Mouse (Mus musculus) liver, postnatal 0 days (tissue): ENCODE results near the gene Maff. TPM values are rescaled to one million over a fixed set of nuclear protein-coding genes. Genes with fewer than 3 reads are reported as not detected.

Source experiments
- ATAC-seq: fragments of 200-750 bp; cut with Nextera tagmentation; 2 replicates; pipeline ENCODE4 v1.8.0; 2017; ENCODE audit warnings: mild to moderate bottlenecking, moderate library complexity
- DNase-seq: peaks from one replicate; pipeline ENCODE4 v3.0.0-alpha.2; 2016
- H3K27ac ChIP-seq: fragments of 300-500 bp; sonication (generic); 2 replicates; pipeline ENCODE4 v1.5.1; 2014; ENCODE audit warnings: antibody characterized with exemption, moderate library complexity, mild to moderate bottlenecking, low read depth
- H3K27me3 ChIP-seq: fragments of 300-500 bp; sonication (generic); 2 replicates; pipeline ENCODE4 v1.6.1; 2014; ENCODE audit warnings: low read length, control low read depth, mixed read lengths; ENCODE audit not compliant: insufficient read depth
- H3K36me3 ChIP-seq: fragments of 300-500 bp; sonication (generic); replicated peaks from 2 replicates; pipeline ENCODE4 v1.6.1; 2014; ENCODE audit warnings: mild to moderate bottlenecking, control low read depth, low read length, moderate library complexity, mixed read lengths; ENCODE audit not compliant: insufficient read depth
- H3K4me1 ChIP-seq: fragments of 300-500 bp; sonication (generic); 2 replicates; pipeline ENCODE4 v1.6.1; 2014; ENCODE audit warnings: antibody characterized with exemption, mild to moderate bottlenecking, control low read depth; ENCODE audit not compliant: insufficient read depth
- H3K4me2 ChIP-seq: fragments of 300-500 bp; sonication (generic); 2 replicates; pipeline ENCODE4 v1.6.1; 2014; ENCODE audit warnings: low read depth, mild to moderate bottlenecking, low read length, moderate library complexity, mixed read lengths
- H3K4me3 ChIP-seq: fragments of 300-500 bp; sonication (generic); 2 replicates; pipeline ENCODE4 v1.5.1; 2014; ENCODE audit warnings: low read depth, low read length
- H3K9ac ChIP-seq: fragments of 300-500 bp; sonication (generic); replicated peaks from 2 replicates; pipeline ENCODE4 v1.6.1; 2014; ENCODE audit warnings: mild to moderate bottlenecking, moderate library complexity
- H3K9me3 ChIP-seq: fragments of 300-500 bp; sonication (generic); 2 replicates; pipeline ENCODE4 v1.6.1; 2016; ENCODE audit warnings: mild to moderate bottlenecking, control low read depth, low read length, mixed read lengths
- CTCF ChIP-seq: sonication (generic); IDR thresholded peaks from 2 replicates; pipeline ENCODE4 v1.5.1; 2016; ENCODE audit warnings: antibody characterized with exemption, low read depth
- EP300 ChIP-seq: IDR thresholded peaks from 2 replicates; pipeline ENCODE4 v1.6.1; 2016; ENCODE audit warnings: antibody characterized with exemption, low read depth, mild to moderate bottlenecking
- WGBS: fragments of 180-500 bp; shearing (Covaris S2); extraction: QIAGEN DNeasy Blood & Tissue Kit; methylation state at CpG from one replicate; pipeline ENCODE4 v1.1.7; 2014; ENCODE audit not compliant: insufficient replicate concordance; 5-methylcytosine and 5-hydroxymethylcytosine counted together
- polyA plus RNA-seq: library from polyadenylated mRNA; unstranded; fragments of >200 nt; fragmentation: Nextera tagmentation; extraction: Ambion mirVana; gene quantifications from 2 replicates; pipeline ENCODE4 v1.2.1, GENCODE M21; 2015

Maff gene
- polyA plus RNA-seq, 1 experiment from 2014 or later, result 1.1 TPM

- ATAC-seq (no peak), DNase-seq (no peak)
- Histone ChIP-seq H3K4me3 (no peak overlapping the region), H3K36me3 (peaks cover 10% of the 10 kb centered on the region), H3K4me1 (peaks cover 23% of the 10 kb centered on the region), H3K9me3 (no peaks in the 10 kb centered on the region), H3K4me2 (no peak overlapping the region), H3K27ac (no peak overlapping the region), H3K9ac (no peak overlapping the region), H3K27me3 (no peaks in the 10 kb centered on the region)
- no peak for TF ChIP-seq EP300
- no peak for TF ChIP-seq CTCF
- 76% methylated on average over 5 of the region's 5 CpGs for WGBS
These were observed 20.0 kb downstream of the Maff start for GRCm38 (mm10) chr15:79366402-79366801.

GRCm38 (mm10) chr15:79368313-79368811 lies 21.9 kb downstream of the Maff start:
- no peaks in the 10 kb centered on the region for H3K27me3 ChIP-seq

GRCm38 (mm10) chr15:79368861-79369440 lies 22.5 kb downstream of the Maff start:
- WGBS, result 72% methylated on average over 8 of the region's 8 CpGs
- DNase-seq (no peak), ATAC-seq (peak; percentile 78)
- Histone ChIP-seq H3K4me3 (no peak overlapping the region), H3K27ac (peak overlapping the region; percentile 62), H3K36me3 (peaks cover 12% of the 10 kb centered on the region; the same call in 1 of the 2 replicates), H3K27me3 (no peaks in the 10 kb centered on the region), H3K4me2 (no peak overlapping the region), H3K9me3 (no peaks in the 10 kb centered on the region), H3K9ac (peak overlapping the region; percentile 30; the same call in 1 of the 2 replicates), H3K4me1 (peaks cover 23% of the 10 kb centered on the region)
- TF ChIP-seq EP300 (no peak), CTCF (no peak)

More at GRCm38 (mm10) chr15:79368313-79368811, 21.9 kb downstream of the Maff start:
- H3K36me3 ChIP-seq, result peaks cover 12% of the 10 kb centered on the region
- H3K9ac ChIP-seq, result 0 out of 2 replicates have a peak overlapping the region, but pooled peaks have one; percentile 30
- ATAC-seq (peak; percentile 87), DNase-seq (peak; percentile 60)
- H3K4me3 ChIP-seq, result no peak overlapping the region
- H3K9me3 ChIP-seq, result no peaks in the 10 kb centered on the region
- peak overlapping the region; percentile 64 for H3K27ac ChIP-seq
- H3K4me2 ChIP-seq, result no peak overlapping the region
- H3K4me1 ChIP-seq, result peaks cover 23% of the 10 kb centered on the region
- TF ChIP-seq CTCF (no peak), EP300 (no peak)
- 56% methylated on average over 14 of the region's 14 CpGs for WGBS

- Histone ChIP-seq H3K9me3 (no peaks in the 10 kb centered on the region), H3K36me3 (peaks cover 9% of the 10 kb centered on the region; the same call in 1 of the 2 replicates), H3K27ac (0 out of 2 replicates have a peak overlapping the region, but pooled peaks have one; percentile 48), H3K4me1 (peaks cover 23% of the 10 kb centered on the region), H3K9ac (no peak overlapping the region), H3K4me2 (no peak overlapping the region), H3K27me3 (no peaks in the 10 kb centered on the region), H3K4me3 (no peak overlapping the region)
- ATAC-seq (peak; percentile 35), DNase-seq (no peak)
- 65% methylated on average over 15 of the region's 15 CpGs for WGBS
- TF ChIP-seq EP300, result no peak
- no peak for TF ChIP-seq CTCF
These were observed 23.2 kb downstream of the Maff start for GRCm38 (mm10) chr15:79369452-79370280.

GRCm38 (mm10) chr15:79370281-79370843 lies 23.9 kb downstream of the Maff start:
- no peak overlapping the region for H3K4me2 ChIP-seq

GRCm38 (mm10) chr15:79374760-79375159 lies 28.3 kb downstream of the Maff start:
- peaks cover 27% of the 10 kb centered on the region for H3K36me3 ChIP-seq
- no peak overlapping the region for H3K9ac ChIP-seq
- TF ChIP-seq CTCF (no peak), EP300 (no peak)
- 55% methylated on average over 3 of the region's 3 CpGs for WGBS
- H3K27ac ChIP-seq, result no peak overlapping the region
- DNase-seq (no peak), ATAC-seq (no peak)
- no peak overlapping the region for H3K4me2 ChIP-seq
- no peak overlapping the region for H3K4me3 ChIP-seq
- H3K27me3 ChIP-seq, result no peaks in the 10 kb centered on the region
- no peaks in the 10 kb centered on the region for H3K9me3 ChIP-seq
- H3K4me1 ChIP-seq, result peaks cover 11% of the 10 kb centered on the region

More at GRCm38 (mm10) chr15:79370281-79370843, 23.9 kb downstream of the Maff start:
- H3K4me1 ChIP-seq, result peaks cover 23% of the 10 kb centered on the region
- H3K9me3 ChIP-seq, result no peaks in the 10 kb centered on the region
- H3K4me3 ChIP-seq, result no peak overlapping the region
- WGBS, result 70% methylated on average over 7 of the region's 7 CpGs
- no peak for DNase-seq
- H3K36me3 ChIP-seq, result peaks cover 9% of the 10 kb centered on the region; the same call in 1 of the 2 replicates
- no peak overlapping the region for H3K27ac ChIP-seq
- H3K9ac ChIP-seq, result no peak overlapping the region; the same call in 1 of the 2 replicates
- no peak for ATAC-seq
- H3K27me3 ChIP-seq, result no peaks in the 10 kb centered on the region
- TF ChIP-seq EP300 (no peak), CTCF (no peak)
